Mouse (Mus musculus): ENCODE results near the gene Olfr24. TPM values are rescaled to one million over a fixed set of nuclear protein-coding genes. Genes with fewer than 3 reads are reported as not detected.

Gene Olfr24
- polyA plus RNA-seq, 1 experiment from 2014 or later, result not detected

Other genes starting within 250 kb of the Olfr24 start
- gene Muc16, start 89.5 kb downstream of the Olfr24 start, polyA plus RNA-seq (2015; fragmentation: Nextera tagmentation; extraction: Ambion mirVana), result 0.09 and 0.32 TPM in 2 replicates
- not detected in 2 replicates for gene Olfr828, start 55.5 kb upstream of the Olfr24 start, polyA plus RNA-seq (2015; fragmentation: Nextera tagmentation; extraction: Ambion mirVana)
- gene Olfr829, start 90.9 kb upstream of the Olfr24 start, polyA plus RNA-seq (2015; fragmentation: Nextera tagmentation; extraction: Ambion mirVana), result not detected in 2 replicates
- gene Olfr830, start 110.7 kb upstream of the Olfr24 start, polyA plus RNA-seq (2015; fragmentation: Nextera tagmentation; extraction: Ambion mirVana), result not detected in 2 replicates
- not detected in 2 replicates for gene Olfr832, start 173.1 kb upstream of the Olfr24 start, polyA plus RNA-seq (2015; fragmentation: Nextera tagmentation; extraction: Ambion mirVana)
- gene Olfr834, start 224.0 kb upstream of the Olfr24 start, polyA plus RNA-seq (2015; fragmentation: Nextera tagmentation; extraction: Ambion mirVana), result not detected in 2 replicates